Mouse (Mus musculus) MN1 (cell line): ENCODE measurements around the gene Dab1.

ENCODE experiments used
- DNase-seq: peaks from one replicate; pipeline ENCODE4 v3.0.0-alpha.2; 2016; ENCODE audit warnings: low spot score

Dab1 gene

GRCm38 (mm10) chr4:104746500-104746899 is 1127.3 kb downstream of the Dab1 start:
- DNase-seq: no peak

DNA sequence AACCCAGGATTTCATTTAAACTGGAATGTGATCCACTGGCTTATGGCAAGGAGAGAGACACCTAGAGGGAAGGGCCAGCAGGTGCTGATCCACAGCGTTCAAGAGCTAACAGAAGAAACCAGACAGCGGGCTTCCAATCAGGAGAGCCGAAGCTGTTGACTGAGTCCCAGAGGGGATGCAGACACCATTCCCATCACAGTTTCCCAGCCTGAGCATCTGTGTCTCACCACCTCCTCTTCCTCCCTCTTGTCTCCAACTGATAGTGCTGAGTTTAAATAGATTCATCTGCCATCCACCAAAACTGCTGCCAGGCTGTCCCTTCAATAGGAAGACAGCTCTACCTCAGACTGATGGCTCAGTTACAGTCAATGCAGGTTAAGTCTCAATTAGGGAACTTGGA is 1134.9 kb downstream of the Dab1 start:
- no peak for DNase-seq

DNA sequence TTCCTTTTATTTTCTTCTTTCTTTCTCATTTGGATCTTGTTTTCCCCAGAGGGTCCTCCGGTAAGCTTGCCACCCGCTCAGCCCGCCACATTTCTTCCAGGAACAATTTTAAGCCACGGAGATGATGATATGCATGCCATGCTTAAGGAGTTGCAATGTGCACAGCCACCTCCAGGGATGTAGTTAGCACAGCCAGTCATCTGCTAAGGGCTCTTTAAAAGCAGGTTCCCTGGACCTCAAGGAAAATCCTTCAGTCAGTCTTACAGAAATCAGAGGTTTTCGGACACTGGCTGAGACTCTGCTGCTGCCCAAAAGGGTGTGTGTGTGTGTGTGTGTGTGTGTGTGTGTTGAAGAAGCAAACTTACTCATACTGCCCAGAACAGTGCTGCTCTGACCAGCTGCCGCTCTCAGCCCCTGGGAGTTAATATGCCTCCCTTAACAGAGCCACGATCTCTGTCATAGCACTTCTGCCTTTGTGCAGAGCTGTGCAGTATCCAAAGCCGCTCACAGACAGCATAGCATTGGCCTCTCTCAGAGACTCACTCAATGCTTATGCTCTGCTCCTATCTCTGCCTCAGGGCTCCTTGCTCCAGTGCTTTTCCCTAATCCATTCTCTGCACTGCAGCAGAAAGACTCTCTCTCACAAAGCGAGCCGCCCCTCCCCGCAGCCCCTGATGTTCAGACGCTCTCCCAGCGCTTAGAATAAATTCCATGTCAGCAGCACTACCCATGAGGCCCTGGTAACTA is 1141.9 kb downstream of the Dab1 start:
- DNase-seq: no peak

GRCm38 (mm10) chr4:104766065-104766464 is 1146.9 kb downstream of the Dab1 start, which contains the start of gene C8b:
TSS of gene C8b (plus strand) at chr4:104766317.
- no peak for DNase-seq

DNA sequence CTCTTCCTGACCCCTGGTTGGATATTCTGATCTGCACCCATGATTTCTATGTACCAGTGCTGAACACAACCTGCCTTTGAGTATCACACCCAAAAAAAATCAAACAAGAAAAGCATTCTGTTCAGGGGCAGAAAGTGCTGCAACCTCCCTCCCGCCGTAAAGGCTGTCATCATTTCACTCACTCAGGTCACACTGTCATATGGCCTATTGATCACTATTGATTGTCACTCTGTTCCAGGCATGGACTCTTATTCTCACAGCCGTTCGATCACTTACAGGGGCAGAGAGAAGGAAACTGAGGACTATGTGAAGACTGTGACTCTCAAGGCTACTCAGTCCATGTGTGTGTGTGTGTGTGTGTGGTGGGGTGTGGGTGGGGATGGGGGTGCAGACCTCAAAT is 1149.0 kb downstream of the Dab1 start:
- no peak for DNase-seq

- no peak for DNase-seq
These were observed 1150.4 kb downstream of the Dab1 start for GRCm38 (mm10) chr4:104769602-104770001.

DNA sequence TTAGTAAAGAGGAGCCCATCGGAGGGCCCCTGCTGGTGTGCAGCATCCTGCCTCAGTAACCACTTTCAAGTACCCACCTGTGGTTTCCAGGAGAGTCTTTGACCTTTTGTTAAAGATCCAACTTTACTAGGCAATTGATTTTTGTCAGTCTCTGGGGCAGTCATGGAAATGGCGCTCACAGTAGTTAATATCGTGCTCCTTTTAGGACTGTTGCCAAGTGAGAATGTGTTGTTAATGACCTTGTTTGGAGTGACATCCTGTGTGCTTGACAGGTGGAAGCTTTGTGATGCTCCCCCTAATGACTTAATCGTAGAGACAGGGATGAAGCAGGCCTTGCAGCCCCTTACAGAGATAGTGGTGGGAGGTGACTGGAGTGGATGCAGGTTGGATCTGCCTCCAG is 1151.2 kb downstream of the Dab1 start:
- no peak for DNase-seq

DNA sequence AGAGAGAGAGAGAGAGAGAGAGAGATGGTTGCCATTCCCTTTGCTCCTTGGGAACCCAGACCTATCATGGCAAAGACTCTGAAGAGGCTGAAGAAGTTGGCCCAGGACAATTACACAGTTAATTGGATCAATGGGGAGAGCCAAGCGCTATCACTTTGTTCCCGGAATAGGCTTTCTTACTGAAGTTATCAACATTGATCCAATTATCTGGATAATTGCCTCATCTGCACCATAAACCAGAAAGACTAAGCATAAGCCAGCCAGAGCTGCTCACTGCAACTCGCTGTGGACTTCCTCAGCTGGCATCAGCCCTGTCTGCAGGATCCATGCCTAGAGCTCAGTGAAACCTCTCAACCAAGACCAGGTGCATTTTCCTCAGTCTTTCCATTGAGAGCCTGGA is 1156.4 kb downstream of the Dab1 start:
- DNase-seq: peak; percentile 56

DNA sequence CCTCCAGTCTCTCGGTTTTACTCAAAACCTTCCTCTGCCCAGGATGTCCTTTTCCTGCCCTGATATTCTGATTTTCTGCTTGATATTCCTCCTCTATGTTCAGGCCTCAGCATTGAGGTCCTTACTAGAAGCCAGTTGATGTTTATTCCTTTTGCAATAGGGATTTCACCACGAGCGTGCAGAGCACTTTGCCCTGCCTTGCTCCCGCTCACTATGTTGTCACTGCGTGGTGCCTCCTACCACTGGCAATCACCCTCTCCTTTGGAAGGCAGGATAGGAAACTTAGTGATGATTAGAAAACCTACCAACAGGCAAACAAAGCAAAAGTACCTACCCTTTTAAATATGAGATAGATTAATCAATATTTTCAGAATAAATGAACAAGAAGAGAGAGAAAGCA is 1160.3 kb downstream of the Dab1 start:
- DNase-seq: no peak

DNA sequence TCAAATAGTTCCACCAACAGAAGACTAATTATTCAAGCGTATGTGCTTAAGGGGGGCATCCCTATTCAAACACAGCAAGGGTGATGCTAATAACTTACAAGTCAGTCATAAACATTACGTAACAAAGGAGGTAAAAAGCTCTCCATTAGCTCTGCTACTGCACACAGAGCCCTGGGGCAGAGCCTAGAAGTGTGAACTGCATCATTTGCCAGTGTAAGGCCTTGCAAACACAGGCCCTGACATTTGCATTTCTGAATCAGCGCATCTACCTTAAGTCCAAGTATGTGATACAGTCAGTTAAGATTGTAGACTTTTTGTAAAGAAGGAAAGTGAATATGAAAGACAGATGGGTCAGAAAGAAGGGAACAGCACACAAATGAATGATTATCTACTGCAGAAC is 1162.3 kb downstream of the Dab1 start:
- no peak for DNase-seq

GRCm38 (mm10) chr4:104782346-104782745 is 1163.2 kb downstream of the Dab1 start:
- no peak for DNase-seq

GRCm38 (mm10) chr4:104792111-104792510 is 1173.0 kb downstream of the Dab1 start:
- no peak for DNase-seq
